Mouse (Mus musculus): ENCODE data around the gene Gm2115. TPM values are rescaled to one million over a fixed set of nuclear protein-coding genes. Genes with fewer than 3 reads are reported as not detected.

Gm2115 gene
- not detected in 4 replicates for total RNA-seq (2023; ENCODE audit: inconsistent age)

GRCm38 (mm10) chr7:84528796-84529533 lies at the start of gene Gm2115:
TSS of gene Gm2115 (plus strand) at chr7:84528954.

GRCm38 (mm10) chr7:84606293-84606749 lies 77.6 kb downstream of the Gm2115 start, which contains the start of gene Fah:
TSS of gene Fah (minus strand) at chr7:84606722.

Other genes with a start within 250 kb of the Gm2115 start
- gene Arnt2, start 118.8 kb upstream of the Gm2115 start, total RNA-seq (2023; ENCODE audit: inconsistent age): not detected in 4 replicates
- 2.0 to 4.6 TPM (median 2.2 TPM) in 4 replicates for gene Fah, start 77.8 kb downstream of the Gm2115 start, total RNA-seq (2023; ENCODE audit: inconsistent age)
- gene Zfand6, start 161.0 kb downstream of the Gm2115 start, total RNA-seq (2023; ENCODE audit: inconsistent age): 99.4 to 127 TPM (median 108 TPM) in 4 replicates